Mouse (Mus musculus) lung, postnatal 0 days (tissue): ENCODE data around the gene Eif4e3. TPM values are rescaled to one million over a fixed set of nuclear protein-coding genes. Genes with fewer than 3 reads are reported as not detected.

Experiments used
- ATAC-seq: fragments of 200-750 bp; cut with Nextera tagmentation; 2 replicates; pipeline ENCODE4 v1.8.0; 2017; ENCODE audit warnings: moderate library complexity
- DNase-seq: peaks from one replicate; pipeline ENCODE4 v3.0.0-alpha.2; 2016; ENCODE audit warnings: low spot score
- H3K27ac ChIP-seq: fragments of 300-500 bp; sonication (generic); 2 replicates; pipeline ENCODE4 v1.5.1; 2014; ENCODE audit warnings: antibody characterized with exemption, mild to moderate bottlenecking, low read length, mixed read lengths
- H3K27me3 ChIP-seq: fragments of 300-500 bp; sonication (generic); replicated peaks from 2 replicates; pipeline ENCODE4 v1.6.1; 2014; ENCODE audit warnings: low read length, mixed read lengths; ENCODE audit not compliant: insufficient read depth
- H3K36me3 ChIP-seq: fragments of 300-500 bp; sonication (generic); 2 replicates; pipeline ENCODE4 v1.6.1; 2014; ENCODE audit warnings: low read length, mixed read lengths; ENCODE audit not compliant: insufficient read depth
- H3K4me1 ChIP-seq: fragments of 300-500 bp; sonication (generic); 2 replicates; pipeline ENCODE4 v1.6.1; 2014; ENCODE audit warnings: antibody characterized with exemption, low read depth, low read length, mixed read lengths; ENCODE audit not compliant: insufficient read depth
- H3K4me2 ChIP-seq: fragments of 300-500 bp; sonication (generic); replicated peaks from 2 replicates; pipeline ENCODE4 v1.6.1; 2014; ENCODE audit warnings: low read depth, mild to moderate bottlenecking, low read length, moderate library complexity, mixed read lengths
- H3K4me3 ChIP-seq: fragments of 300-500 bp; sonication (generic); 2 replicates; pipeline ENCODE4 v1.5.1; 2014; ENCODE audit warnings: low read depth, low read length
- H3K9ac ChIP-seq: fragments of 300-500 bp; sonication (generic); replicated peaks from 2 replicates; pipeline ENCODE4 v1.6.1; 2014; ENCODE audit warnings: low read depth, mild to moderate bottlenecking
- H3K9me3 ChIP-seq: fragments of 300-500 bp; sonication (generic); 2 replicates; pipeline ENCODE4 v1.6.1; 2016; ENCODE audit warnings: low read length, mixed read lengths
- CTCF ChIP-seq: IDR thresholded peaks from 2 replicates; pipeline ENCODE4 v1.5.1; 2016; ENCODE audit warnings: antibody characterized with exemption, mild to moderate bottlenecking
- EP300 ChIP-seq: IDR thresholded peaks from 2 replicates; pipeline ENCODE4 v1.6.1; 2016; ENCODE audit warnings: antibody characterized with exemption, mild to moderate bottlenecking, control low read depth
- WGBS: fragments of 180-500 bp; shearing (Covaris S2); extraction: QIAGEN DNeasy Blood & Tissue Kit; methylation state at CpG from one replicate; pipeline ENCODE4 v1.1.7; 2014; 5-methylcytosine and 5-hydroxymethylcytosine counted together
- polyA plus RNA-seq: library from polyadenylated mRNA; unstranded; fragments of >200 nt; fragmentation: Nextera tagmentation; extraction: Ambion mirVana; gene quantifications from 2 replicates; pipeline ENCODE4 v1.2.1, GENCODE M21; 2015

Eif4e3 gene
- polyA plus RNA-seq, 1 experiment from 2014 or later: 21.2 TPM

- H3K4me1 ChIP-seq: peaks cover 5% of the 10 kb centered on the region; the same call in 1 of the 2 replicates
- no peaks in the 10 kb centered on the region for H3K36me3 ChIP-seq
- DNase-seq: no peak
- no peak for TF ChIP-seq EP300
- no peak for TF ChIP-seq CTCF
- H3K4me3 ChIP-seq: no peak overlapping the region
- H3K4me2 ChIP-seq: no peak overlapping the region
- no peak for ATAC-seq
- no peaks in the 10 kb centered on the region for H3K9me3 ChIP-seq
- H3K27ac ChIP-seq: no peak overlapping the region
- H3K27me3 ChIP-seq: no peaks in the 10 kb centered on the region
- H3K9ac ChIP-seq: no peak overlapping the region
- 51% methylated on average over 5 of the region's 5 CpGs for WGBS
Measured at GRCm38 (mm10) chr6:99669481-99670325, 3.1 kb upstream of the Eif4e3 start.

GRCm38 (mm10) chr6:99667290-99667689, 719 bp upstream of the Eif4e3 start:
- H3K4me2 ChIP-seq: peak overlapping the region; percentile 94
- peak overlapping the region; percentile 84 for H3K4me3 ChIP-seq
- WGBS: 32% methylated on average over 8 of the region's 8 CpGs
- H3K27me3 ChIP-seq: no peaks in the 10 kb centered on the region
- no peaks in the 10 kb centered on the region for H3K36me3 ChIP-seq
- H3K27ac ChIP-seq: peak overlapping the region; percentile 81; the same call in 1 of the 2 replicates
- ATAC-seq (no peak), DNase-seq (no peak)
- peak; percentile 31 for TF ChIP-seq CTCF
- no peak for TF ChIP-seq EP300
- peak overlapping the region; percentile 76; the same call in 1 of the 2 replicates for H3K9ac ChIP-seq
- peaks cover 5% of the 10 kb centered on the region; the same call in 1 of the 2 replicates for H3K4me1 ChIP-seq
- no peaks in the 10 kb centered on the region for H3K9me3 ChIP-seq

GRCm38 (mm10) chr6:99665457-99666317, 884 bp downstream of the Eif4e3 start:
- peaks cover 5% of the 10 kb centered on the region; the same call in 1 of the 2 replicates for H3K4me1 ChIP-seq
- no peak for DNase-seq
- ATAC-seq: no peak
- 15% methylated on average over 16 of the region's 16 CpGs for WGBS
- H3K36me3 ChIP-seq: no peaks in the 10 kb centered on the region
- H3K27me3 ChIP-seq: no peaks in the 10 kb centered on the region
- TF ChIP-seq EP300: no peak
- no peak for TF ChIP-seq CTCF
- peak overlapping the region; percentile 76 for H3K9ac ChIP-seq
- no peaks in the 10 kb centered on the region for H3K9me3 ChIP-seq
- H3K4me2 ChIP-seq: peak overlapping the region; percentile 94
- H3K4me3 ChIP-seq: peak overlapping the region; percentile 84
- peak overlapping the region; percentile 81 for H3K27ac ChIP-seq

GRCm38 (mm10) chr6:99663232-99663631, 3.3 kb downstream of the Eif4e3 start:
- Histone ChIP-seq H3K4me3 (no peak overlapping the region), H3K4me2 (no peak overlapping the region), H3K27me3 (no peaks in the 10 kb centered on the region), H3K27ac (no peak overlapping the region), H3K9me3 (no peaks in the 10 kb centered on the region), H3K4me1 (peaks cover 5% of the 10 kb centered on the region; the same call in 1 of the 2 replicates), H3K9ac (no peak overlapping the region), H3K36me3 (no peaks in the 10 kb centered on the region)
- TF ChIP-seq EP300 (no peak), CTCF (no peak)
- DNase-seq (no peak), ATAC-seq (no peak)
- WGBS: 71% methylated on average over 8 of the region's 8 CpGs

GRCm38 (mm10) chr6:99660443-99660842, 6.1 kb downstream of the Eif4e3 start:
- Histone ChIP-seq H3K4me2 (no peak overlapping the region), H3K4me3 (no peak overlapping the region), H3K36me3 (no peaks in the 10 kb centered on the region), H3K9me3 (no peaks in the 10 kb centered on the region), H3K27ac (no peak overlapping the region), H3K9ac (no peak overlapping the region), H3K27me3 (no peaks in the 10 kb centered on the region), H3K4me1 (no peaks in the 10 kb centered on the region; the same call in 1 of the 2 replicates)
- TF ChIP-seq CTCF (no peak), EP300 (no peak)
- DNase-seq: peak; percentile 10
- 36% methylated on average over 3 of the region's 3 CpGs for WGBS
- peak; percentile 31; the same call in 1 of the 2 replicates for ATAC-seq

GRCm38 (mm10) chr6:99658586-99658985, 8.0 kb downstream of the Eif4e3 start:
- Histone ChIP-seq H3K27ac (no peak overlapping the region), H3K9me3 (no peaks in the 10 kb centered on the region), H3K36me3 (no peaks in the 10 kb centered on the region), H3K4me2 (no peak overlapping the region), H3K27me3 (no peaks in the 10 kb centered on the region), H3K4me1 (no peaks in the 10 kb centered on the region), H3K9ac (no peak overlapping the region), H3K4me3 (no peak overlapping the region)
- ATAC-seq (no peak), DNase-seq (no peak)
- 76% methylated on average over 10 of the region's 10 CpGs for WGBS
- TF ChIP-seq EP300 (no peak), CTCF (no peak)
